Mouse (Mus musculus) gastrocnemius, postnatal 36 days (tissue): ENCODE data around the gene Rmi2. TPM values are rescaled to one million over a fixed set of nuclear protein-coding genes. Genes with fewer than 3 reads are reported as not detected.
"Not testable (repeated sequence)": the region's sequence is repeated elsewhere in the genome, so short reads cannot be mapped to it uniquely, and the experiment has no call there.

Experiments used
- DNase-seq, 2 experiments: peaks; one replicate each; pipeline ENCODE4 v3.0.0; 2022
- intact Hi-C: fragments of 180-260 bp; cut with DNase I; formaldehyde crosslinking; loops from one replicate; pipeline ENCODE4 v1.15.1; 2025
- long read RNA-seq, 2 experiments: library from polyadenylated mRNA; stranded (forward); transcript quantifications; one replicate each; pipeline ENCODE4 v2.0.0; 2021
- total RNA-seq, 2 experiments: library from RNA; stranded (reverse); gene quantifications; 2 replicates each; pipeline ENCODE4 v1.2.3; 2021

The Rmi2 gene
- total RNA-seq: 1 to 10 TPM; 2.5 to 2.7 TPM
- long read RNA-seq, experiment 1: 0 reads
- long read RNA-seq, experiment 2, transcript Rmi2-201 (2 exons, 3,742 nt): major isoform, 6 of 9 reads
- long read RNA-seq, experiment 2, partial matches to known transcripts: 0 of 9 reads
- long read RNA-seq, experiment 2, other reads (novel, unspliced or antisense): 3 of 9 reads

DNA sequence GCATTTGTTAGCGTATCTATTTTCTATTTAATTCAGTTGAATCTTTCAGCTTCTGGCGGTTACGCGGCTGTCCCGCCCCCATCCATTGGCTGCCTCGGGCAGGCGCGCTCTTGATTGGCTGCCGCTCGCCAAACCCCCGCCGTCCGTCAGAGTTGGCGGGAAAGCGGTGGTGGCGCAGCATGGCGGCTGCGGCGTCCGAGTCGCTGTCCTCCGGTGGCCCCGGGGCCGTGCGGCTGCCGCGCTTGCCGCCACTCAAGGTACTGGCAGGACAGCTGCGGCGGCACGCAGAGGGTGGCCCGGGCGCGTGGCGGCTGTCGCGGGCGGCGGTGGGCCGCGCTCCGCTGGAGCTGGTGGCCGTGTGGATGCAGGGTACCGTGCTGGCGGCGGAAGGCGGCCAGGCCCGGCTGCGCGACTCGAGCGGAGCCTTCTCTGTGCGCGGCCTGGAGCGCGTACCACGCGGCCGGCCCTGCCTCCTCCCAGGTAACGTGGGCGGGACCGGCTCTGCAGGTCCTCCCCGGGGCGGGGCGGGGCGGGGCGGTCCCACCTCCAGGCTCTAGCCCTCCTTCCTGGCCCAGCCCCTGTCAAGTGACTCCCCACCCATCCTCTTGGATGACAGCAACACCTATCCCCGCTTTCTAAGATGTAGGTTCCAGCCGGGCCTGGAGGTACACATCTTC is at the start of gene Rmi2:
TSS of gene Rmi2 (plus strand) at position 149 of the 677 bp plus-strand sequence.
- DNase-seq: peak; percentile 70 to 80
- intact Hi-C loops: loop anchor here (5.0 kb wide), 1 partner anchor 48 kb away; the partner anchor contains the start of genes Socs1 and Tnp2

DNA sequence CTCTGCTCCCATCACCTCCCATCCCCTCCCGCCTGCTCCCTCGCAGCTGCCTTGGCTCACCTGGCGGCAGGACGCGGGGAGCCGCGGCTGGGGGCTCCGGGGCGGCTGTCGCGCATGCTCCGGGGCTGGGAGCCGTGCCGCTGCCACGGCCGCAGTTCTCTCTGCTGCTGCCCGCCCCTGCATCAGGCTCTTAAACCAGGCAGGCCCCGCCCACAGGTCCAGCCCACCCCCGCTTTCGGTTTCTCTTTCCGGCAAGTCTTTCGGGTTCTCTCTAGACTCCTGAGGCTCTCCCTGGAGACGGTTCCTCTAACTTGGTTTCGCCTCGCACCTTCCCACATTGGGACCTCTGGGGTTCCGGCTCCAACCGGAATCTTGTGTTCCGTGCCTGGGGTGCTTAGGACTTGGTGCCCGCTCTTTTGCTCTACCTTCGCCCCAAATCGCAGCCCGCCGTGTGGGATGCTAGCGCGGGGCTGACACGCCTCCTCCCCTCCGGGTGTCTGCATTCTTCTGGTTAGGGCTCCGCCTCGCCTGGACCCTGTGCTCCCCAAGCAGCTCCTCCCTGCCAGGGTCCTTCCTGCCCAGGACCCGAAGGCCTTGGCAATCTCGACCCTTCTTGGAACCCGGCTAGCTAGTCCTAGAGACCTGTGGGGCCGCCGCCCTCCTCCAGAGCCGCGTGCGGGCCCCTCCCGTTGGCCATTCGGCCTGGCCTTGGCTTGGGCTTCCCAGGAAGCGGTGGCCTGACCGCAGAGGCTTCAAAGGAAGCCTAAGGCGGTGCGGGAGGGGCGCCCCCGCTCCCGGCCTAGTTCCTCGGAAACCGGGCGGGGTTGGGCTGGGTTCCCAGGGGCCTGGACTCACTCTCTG is 49.3 kb upstream of the Rmi2 start, which contains the start of gene Socs1:
TSS of gene Socs1 (minus strand) at position 166 of the 861 bp plus-strand sequence.
- intact Hi-C loops: loop anchor here (2.0 to 5.0 kb wide), 3 partner anchors 47 to 215 kb away; no protein-coding TSS in a partner anchor
- peak; percentile 82 to 86 for DNase-seq

DNA sequence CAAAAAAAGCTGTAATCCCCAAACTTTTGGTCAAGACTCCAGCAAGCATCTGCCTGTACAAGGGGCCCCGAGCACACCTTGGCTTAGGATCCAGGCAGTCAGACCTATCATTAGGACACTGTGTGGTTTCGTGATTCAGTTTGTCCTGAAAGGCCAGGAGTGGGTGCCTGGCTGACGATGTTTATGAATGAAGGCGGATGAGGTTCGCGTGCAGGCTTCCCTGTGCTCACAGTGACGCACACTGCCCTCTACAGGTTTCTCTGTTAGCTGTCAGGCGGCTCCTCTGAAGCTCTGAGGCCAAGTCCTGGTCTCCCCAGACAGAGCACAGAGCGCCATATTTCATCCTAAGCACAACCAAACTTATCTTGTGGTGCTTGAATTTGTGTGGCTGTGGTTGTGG is 48.6 kb upstream of the Rmi2 start:
- peak; percentile 67 to 72 for DNase-seq
- intact Hi-C loops: loop anchor here (2.0 to 5.0 kb wide), 2 partner anchors 46 to 61 kb away; no protein-coding TSS in a partner anchor

DNA sequence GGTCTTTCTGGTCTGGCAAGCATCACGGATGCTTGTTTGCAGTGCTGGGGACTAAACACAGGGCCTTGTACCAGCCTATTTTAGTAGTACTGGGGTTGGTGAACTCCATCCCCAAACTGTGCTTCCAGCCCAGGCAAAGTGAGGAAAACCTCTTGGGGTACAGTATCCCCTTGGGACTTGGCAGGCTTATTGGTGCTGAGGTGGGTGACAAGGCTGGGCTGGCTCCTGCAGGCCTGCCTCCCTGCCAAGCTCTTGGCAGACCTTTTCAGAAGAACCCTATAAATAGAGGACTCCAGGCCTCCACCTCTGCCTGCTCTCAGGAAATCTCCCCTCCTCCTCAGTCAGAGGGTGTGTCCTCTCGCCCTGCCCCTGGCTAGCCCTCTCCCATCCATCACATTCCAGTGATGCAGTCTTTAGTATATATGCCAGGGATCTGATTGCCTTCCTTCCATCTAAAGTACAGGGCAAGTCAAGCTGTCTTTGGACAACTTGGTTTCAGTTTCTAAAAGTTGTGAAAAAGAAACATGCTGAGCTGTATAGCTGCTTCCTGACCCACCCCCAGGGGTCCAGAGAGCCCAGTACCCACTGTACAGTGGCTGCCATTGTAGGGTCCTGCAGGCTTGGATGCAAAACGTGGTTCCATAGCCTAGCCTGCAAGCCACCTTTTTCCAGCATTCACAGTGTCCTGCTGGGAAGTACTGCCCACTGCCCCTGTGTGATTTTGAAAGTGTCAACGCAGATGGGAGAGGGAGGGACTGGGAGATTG is 47.9 kb upstream of the Rmi2 start:
- intact Hi-C loops: loop anchor here (2.0 to 5.0 kb wide), 2 partner anchors 45 to 60 kb away; no protein-coding TSS in a partner anchor
- DNase-seq: no peak

DNA sequence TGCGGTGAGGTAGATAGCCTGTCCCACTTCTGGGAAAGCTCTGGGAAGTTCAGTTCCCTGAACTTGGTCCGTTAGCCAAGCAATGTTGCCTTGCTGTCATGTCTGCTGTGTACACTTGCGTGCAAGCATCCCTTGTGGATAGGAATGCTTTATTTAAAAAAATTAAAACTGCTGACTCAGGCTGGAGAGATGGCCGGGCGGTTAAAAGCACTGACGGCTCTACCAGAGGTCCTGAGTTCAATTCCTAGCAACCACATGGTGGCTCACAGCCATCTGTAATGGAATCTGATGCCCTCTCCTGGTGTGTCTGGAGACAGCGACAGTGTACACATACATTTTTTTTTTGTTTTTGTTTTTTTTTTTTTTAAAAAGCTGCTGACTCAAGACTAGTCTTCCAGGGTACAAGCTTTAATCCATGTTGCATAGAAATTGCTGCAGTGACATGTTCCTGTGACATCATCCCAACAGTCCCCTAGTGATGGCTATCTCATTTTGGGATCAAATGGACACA is 47.3 kb upstream of the Rmi2 start:
- DNase-seq: no peak
- intact Hi-C loops: loop anchor here (2.0 to 5.0 kb wide), 2 partner anchors 45 to 59 kb away; no protein-coding TSS in a partner anchor

DNA sequence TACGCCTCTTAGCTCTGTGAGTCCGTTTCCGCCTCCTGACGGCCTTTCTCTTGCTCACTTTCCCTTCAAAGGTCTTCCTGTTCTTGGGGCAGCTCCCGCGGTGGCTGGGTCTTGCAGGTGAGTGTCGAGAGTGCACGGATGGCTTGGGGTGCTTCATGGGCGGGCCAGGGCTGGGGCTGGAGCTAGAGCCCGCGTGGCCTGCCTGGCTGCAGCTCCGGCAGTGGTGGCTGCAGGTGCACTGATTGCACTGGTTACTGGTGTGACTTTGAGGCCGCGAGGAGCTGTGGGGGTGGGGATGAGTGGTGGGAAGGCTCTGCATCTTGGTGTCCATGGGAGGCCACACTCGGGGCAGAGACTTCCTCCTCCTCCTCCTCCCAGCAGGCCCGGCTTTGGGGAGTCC is 46.6 kb upstream of the Rmi2 start, which contains the start of gene Tnp2:
TSS of gene Tnp2 (minus strand) at position 390 of the 400 bp plus-strand sequence.
- intact Hi-C loops: loop anchor here (5.0 kb wide), 1 partner anchor 44 kb away; no protein-coding TSS in a partner anchor
- DNase-seq: no peak

DNA sequence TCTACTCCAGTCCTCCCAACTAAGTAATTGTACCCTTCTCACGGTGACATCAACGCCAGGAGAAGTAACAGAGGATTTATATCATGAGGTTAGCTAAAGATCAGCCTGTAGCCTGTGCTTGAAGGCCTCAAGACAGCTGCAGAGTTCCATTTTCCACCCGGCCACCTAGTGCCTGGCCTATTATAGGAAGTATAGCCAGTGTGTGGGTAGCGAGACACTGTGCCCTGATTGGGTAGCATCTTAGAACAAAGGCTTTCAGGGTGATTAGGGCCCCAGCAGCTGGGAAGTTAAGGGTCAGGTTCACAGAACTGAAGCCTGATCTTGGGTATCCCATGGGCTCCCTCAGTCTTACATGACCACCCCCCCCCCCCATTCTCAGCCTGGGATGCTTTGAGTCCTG is 46.0 kb upstream of the Rmi2 start:
- no peak for DNase-seq
- intact Hi-C loops: loop anchor here (5.0 kb wide), 1 partner anchor 43 kb away; no protein-coding TSS in a partner anchor

DNA sequence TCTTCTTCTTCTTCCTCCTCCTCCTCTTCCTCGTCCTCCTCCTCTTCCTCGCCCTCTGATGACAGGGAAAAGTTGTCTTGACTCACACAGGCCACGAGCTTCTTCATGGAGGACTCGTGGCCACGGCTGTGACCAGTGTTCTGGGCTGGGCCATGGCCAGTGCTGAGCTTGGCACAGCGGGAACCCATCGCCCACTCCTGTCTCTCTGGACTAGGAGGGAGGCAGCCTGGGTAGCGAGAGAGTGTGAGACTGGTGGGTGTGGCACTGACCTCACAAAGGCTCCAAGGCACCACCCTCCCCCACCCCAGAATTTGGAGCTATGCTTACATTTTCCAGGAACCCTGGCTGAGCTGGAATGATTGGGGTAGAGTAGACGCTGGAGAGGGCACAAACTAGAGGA is 44.2 kb upstream of the Rmi2 start, which contains the start of gene Prm3:
TSS of gene Prm3 (minus strand) at position 213 of the 400 bp plus-strand sequence.
- intact Hi-C loops: no loop called here
- DNase-seq: no peak

DNA sequence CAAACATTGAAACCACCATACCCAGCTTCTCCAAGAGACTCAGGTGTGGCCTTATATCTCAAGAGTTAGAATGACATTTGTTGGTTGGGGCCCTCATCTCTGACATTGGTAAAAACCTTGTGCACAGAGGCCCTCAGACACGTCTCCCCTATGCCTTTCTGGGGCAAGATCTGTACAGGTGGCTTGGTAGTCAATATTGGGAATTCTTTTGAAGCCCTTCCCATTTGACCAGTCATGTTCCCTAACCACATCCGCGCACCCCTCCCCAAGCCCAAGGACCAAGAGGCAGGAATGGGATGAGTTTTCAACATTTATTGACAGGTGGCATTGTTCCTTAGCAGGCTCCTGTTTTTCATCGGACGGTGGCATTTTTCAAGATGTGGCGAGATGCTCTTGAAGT is 38.8 kb upstream of the Rmi2 start, which contains the start of gene Prm2:
TSS of gene Prm2 (minus strand) at position 101 of the 400 bp plus-strand sequence.
- intact Hi-C loops: no loop called here
- DNase-seq: no peak

DNA sequence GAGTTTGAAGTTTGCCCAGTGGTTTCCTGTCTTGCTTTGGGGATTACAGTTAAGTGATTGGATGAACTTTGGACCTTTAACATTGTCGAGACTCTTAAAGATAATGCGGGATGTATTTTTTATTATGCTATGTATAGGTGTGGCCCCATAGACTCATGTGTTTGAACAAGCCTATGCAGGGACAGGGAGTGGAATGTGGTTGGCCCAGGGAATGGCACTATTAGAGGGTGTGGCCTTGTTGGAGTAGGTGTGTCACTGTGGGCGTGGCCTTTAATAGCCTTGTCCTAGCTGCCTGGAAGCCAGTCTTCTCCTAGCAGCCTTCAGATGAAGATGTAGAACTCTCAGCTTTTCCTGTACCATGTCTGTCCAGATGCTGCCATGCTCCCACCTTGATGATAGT is 32.4 kb upstream of the Rmi2 start:
- intact Hi-C loops, DNase-seq: not testable (repeated sequence)

DNA sequence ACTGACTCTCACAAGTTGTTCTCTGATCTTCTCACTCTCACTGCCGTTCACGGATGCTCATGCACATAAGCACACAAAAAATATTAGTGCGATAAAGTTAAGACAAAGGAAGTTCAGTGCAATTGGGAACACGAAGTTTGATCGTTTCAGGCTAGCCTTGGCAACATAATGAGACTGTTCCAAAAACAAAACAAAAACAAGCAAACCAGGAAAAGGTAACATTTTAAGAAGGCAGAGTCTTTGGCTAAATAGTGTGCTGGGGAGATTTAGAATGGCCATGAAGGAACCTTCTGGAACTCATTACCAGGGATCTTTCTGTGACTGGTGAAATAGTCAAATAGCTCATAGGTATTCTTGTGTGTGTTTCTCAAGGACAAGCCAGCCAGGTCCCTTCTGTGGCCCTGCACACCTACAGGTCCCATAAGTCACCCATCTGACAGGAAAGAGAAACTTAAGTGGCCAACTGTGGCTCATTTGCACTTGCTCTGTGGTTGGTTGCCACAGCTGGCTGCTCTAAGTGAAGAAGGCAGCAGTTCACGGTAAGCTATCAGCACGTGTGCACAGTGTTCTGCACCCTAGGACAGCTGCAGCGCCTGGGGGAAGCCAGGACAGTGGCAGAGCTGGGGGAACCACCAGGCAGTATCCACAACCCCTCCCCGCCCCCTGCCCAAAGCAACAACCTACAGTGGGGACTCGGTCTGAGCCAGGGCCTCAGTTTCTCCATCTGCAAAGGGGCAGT is 28.9 kb upstream of the Rmi2 start, which contains the start of gene Prm1:
TSS of gene Prm1 (minus strand) at position 51 of the 739 bp plus-strand sequence.
- DNase-seq: no peak
- intact Hi-C loops: no loop called here

DNA sequence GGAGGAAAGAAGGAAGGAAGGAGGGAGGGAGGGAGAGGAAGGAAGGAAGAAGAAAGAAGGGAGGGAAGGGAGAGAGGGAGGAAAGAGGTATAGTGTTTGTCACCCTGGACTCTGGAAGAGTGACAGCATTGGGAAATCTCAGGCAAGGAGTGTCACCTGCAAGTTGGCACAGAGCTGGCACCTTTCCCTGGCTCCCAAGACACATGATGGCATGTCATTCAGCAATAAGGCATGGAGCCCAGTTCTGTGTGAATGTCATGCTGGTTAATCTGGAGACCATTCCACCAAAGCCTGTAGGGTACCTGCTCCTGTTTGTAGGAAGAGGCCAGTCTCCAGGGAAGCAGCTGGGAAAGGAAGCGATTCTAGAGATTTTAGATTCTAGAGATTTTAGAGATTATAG is 24.5 kb upstream of the Rmi2 start:
- intact Hi-C loops: no loop called here

DNA sequence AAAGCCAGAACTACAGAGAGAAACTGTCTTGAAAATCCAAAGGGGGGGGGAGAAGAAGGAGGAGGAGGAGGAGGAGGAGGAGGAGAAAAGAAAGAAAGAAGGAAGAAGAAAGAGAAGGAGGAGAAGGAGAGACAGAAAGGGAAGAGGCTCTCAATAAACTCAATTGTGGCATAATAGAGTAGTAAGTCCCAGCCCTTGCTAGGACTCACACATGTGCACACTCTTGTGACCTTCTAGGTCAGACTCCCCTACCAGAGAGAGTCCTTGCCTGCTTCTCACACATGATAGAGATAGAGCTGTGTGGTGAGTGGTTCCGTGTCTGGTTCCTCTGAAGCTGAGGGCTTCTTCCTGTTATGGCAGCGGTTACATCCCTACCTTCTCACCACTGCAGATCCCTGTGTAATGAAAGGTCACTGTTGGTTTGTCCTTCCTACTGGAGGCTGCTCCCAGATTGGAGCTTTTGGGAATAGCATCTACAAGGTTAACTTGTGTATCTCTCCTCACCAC is 21.9 kb upstream of the Rmi2 start, which contains the start of gene Gm11172:
TSS of gene Gm11172 (plus strand) at position 51 of the 507 bp plus-strand sequence.
- DNase-seq: no peak
- intact Hi-C loops: no loop called here

More for the DNA sequence above, 24.5 kb upstream of the Rmi2 start:
- DNase-seq: no peak

DNA sequence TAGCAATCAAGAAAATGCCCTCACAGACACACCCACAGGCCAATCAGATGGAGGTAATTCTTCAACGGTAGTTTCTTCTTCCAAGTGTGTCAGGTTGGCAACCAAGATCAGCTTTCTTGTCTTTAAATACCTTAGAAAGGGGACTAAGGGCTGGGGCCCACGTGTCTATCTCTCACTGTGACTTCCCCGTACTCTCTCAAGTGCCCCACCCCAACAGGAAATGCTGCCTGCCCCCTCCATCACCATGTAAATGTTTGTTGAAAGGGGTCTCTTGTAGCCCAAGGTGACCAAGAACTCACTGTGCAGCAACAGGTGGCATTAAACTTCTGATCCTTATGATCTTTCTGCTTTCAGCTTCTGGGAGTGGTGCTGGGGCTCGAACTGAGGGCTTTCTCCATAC is 21.1 kb upstream of the Rmi2 start:
- intact Hi-C loops: no loop called here
- no peak for DNase-seq

DNA sequence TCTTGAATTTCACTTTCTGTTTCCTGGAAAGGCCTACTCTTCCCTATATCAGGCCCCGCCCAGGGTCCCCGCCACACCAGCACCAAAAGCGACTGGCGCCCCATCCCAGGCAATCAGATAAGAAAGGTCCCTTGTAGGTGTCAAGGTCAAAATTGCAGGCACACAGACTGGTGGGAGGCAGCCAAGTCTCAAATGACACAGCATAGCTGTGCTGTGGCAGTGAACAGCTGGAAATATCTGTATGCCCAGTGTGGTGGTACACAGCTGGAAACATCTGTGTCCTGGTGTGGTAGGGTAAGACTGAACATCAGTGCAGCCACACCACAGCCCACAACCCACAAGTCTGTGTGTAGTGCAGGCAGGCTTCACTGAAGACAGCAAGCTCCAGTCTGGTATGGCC is 20.0 kb upstream of the Rmi2 start:
- intact Hi-C loops: no loop called here
- DNase-seq: no peak

DNA sequence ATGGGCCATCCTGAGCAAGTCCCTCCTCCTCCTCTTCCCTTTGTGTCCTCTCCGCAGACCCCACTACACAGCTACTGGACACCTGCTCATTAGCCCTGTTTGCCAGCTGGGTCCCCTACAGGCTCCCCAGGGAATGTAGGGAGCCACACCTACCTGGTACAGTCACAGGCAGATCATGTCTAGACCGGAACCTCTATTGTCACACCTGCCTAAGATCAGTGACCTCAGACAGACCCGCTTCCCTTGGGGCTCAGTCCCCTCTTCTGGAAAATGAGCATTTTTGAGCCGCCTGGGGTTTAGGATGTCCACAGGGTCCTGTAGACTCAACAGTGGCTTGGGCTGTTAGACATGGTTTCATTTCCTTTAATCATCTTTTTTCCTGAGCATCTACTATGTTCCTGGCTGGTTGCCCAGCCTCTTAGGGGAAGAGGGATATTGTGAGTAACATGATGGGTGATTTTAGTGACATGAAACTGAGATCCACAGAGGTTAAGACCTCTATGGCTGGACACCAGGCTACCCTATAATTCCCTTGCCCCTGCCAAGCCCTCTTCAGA is 16.2 kb upstream of the Rmi2 start:
- no peak for DNase-seq
- intact Hi-C loops: no loop called here

DNA sequence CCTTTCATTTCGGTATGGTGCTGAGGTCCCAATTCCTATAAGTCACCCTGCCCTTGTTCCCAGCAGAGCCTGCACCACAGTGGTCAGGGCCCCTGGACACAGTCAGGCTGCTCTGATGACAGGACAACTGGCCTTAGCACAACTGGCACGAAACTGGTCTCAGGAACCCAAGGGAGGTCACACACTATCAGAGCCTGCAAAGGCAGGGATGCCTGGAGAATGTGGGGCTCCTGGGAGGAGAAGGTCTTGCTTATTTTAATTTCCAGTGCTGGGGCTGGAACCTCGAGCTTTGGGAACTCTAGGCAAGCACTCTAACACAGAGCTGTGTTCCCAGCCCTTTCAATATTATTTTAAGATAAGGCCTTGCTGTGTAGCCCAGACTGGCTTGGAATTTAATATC is 14.9 kb upstream of the Rmi2 start:
- intact Hi-C loops: no loop called here
- no peak for DNase-seq

DNA sequence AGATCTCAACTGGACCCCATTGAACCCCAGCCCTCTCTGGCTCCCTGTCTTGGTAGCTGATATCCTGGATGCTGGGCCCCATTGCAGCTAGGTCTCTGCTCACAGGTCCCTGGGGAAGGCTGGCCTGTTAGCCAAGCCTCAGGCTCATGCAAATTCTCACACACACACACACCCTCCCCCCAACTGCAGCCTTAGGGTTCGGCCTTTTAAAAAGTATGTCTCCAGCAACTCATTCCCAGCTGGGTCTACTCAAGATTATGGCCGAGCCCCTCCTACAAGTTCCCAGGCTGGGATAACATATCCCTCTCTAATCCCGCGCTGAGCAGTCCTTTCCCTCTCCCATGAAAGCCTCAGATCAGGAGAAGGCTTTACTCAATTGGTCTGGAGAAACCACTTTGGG is 13.5 kb upstream of the Rmi2 start:
- DNase-seq: no peak
- intact Hi-C loops: no loop called here
